Mouse (Mus musculus) hindbrain, embryonic 15.5 days (tissue): Measurements from ENCODE around the gene Klc1. TPM values are rescaled to one million over a fixed set of nuclear protein-coding genes. Genes with fewer than 3 reads are reported as not detected.

Source experiments
- ATAC-seq: fragments of 200-750 bp; cut with Nextera tagmentation; 2 replicates; pipeline ENCODE4 v1.8.0; 2017; ENCODE audit warnings: low read depth, moderate number of reproducible peaks, moderate TSS enrichment; ENCODE audit not compliant: low FRiP score
- H3K27ac ChIP-seq: fragments of 300-500 bp; sonication (generic); replicated peaks from 2 replicates; pipeline ENCODE4 v1.5.1; 2015; ENCODE audit warnings: mild to moderate bottlenecking, inconsistent platforms
- H3K27me3 ChIP-seq: fragments of 300-500 bp; sonication (generic); 2 replicates; pipeline ENCODE4 v1.6.1; 2015; ENCODE audit warnings: control low read depth, inconsistent platforms
- H3K36me3 ChIP-seq: fragments of 300-500 bp; sonication (generic); 2 replicates; pipeline ENCODE4 v1.6.1; 2015; ENCODE audit warnings: control low read depth, inconsistent platforms
- H3K4me1 ChIP-seq: fragments of 300-500 bp; sonication (generic); replicated peaks from 2 replicates; pipeline ENCODE4 v1.6.1; 2015; ENCODE audit warnings: control low read depth, inconsistent platforms
- H3K4me2 ChIP-seq: fragments of 300-500 bp; sonication (generic); 2 replicates; pipeline ENCODE4 v1.6.1; 2015; ENCODE audit warnings: moderate library complexity, mild to moderate bottlenecking, inconsistent platforms
- H3K4me3 ChIP-seq: fragments of 300-500 bp; sonication (generic); 2 replicates; pipeline ENCODE4 v1.5.1; 2015; ENCODE audit warnings: mild to moderate bottlenecking, inconsistent platforms
- H3K9ac ChIP-seq: fragments of 300-500 bp; sonication (generic); 2 replicates; pipeline ENCODE4 v1.6.1; 2015; ENCODE audit warnings: inconsistent platforms
- H3K9me3 ChIP-seq: fragments of 300-500 bp; sonication (generic); 2 replicates; pipeline ENCODE4 v1.6.1; 2016; ENCODE audit warnings: control low read depth, inconsistent platforms
- WGBS: fragments of 180-500 bp; shearing (Covaris S2); methylation state at CpG from one replicate; pipeline ENCODE4 v1.1.7; 2015; 5-methylcytosine and 5-hydroxymethylcytosine counted together
- polyA plus RNA-seq: library from polyadenylated mRNA; unstranded; fragments of >200 nt; fragmentation: Nextera tagmentation; extraction: Ambion mirVana; gene quantifications from 2 replicates; pipeline ENCODE4 v1.2.1, GENCODE M21; 2015

The Klc1 gene
- polyA plus RNA-seq, 1 experiment from 2014 or later = 629 TPM

GRCm38 (mm10) chr12:111746091-111746490 is 12.6 kb upstream of the Klc1 start:
- no peak overlapping the region for H3K4me2 ChIP-seq
- no peak overlapping the region for H3K9ac ChIP-seq
- H3K27ac ChIP-seq = no peak overlapping the region; the same call in 1 of the 2 replicates
- no peaks in the 10 kb centered on the region for H3K9me3 ChIP-seq
- peaks cover 7% of the 10 kb centered on the region for H3K4me1 ChIP-seq
- no peaks in the 10 kb centered on the region for H3K27me3 ChIP-seq
- WGBS = 56% methylated on average over 5 of the region's 5 CpGs
- H3K36me3 ChIP-seq = no peaks in the 10 kb centered on the region
- ATAC-seq = no peak
- no peak overlapping the region for H3K4me3 ChIP-seq

GRCm38 (mm10) chr12:111747421-111747820 is 11.2 kb upstream of the Klc1 start:
- Histone ChIP-seq H3K27me3 (no peaks in the 10 kb centered on the region), H3K9ac (no peak overlapping the region), H3K4me2 (no peak overlapping the region), H3K27ac (no peak overlapping the region), H3K9me3 (no peaks in the 10 kb centered on the region), H3K36me3 (no peaks in the 10 kb centered on the region), H3K4me1 (peaks cover 7% of the 10 kb centered on the region), H3K4me3 (no peak overlapping the region)
- no peak for ATAC-seq
- WGBS = 83% methylated on average over 7 of the region's 7 CpGs

- Histone ChIP-seq H3K36me3 (no peaks in the 10 kb centered on the region), H3K27ac (no peak overlapping the region), H3K4me3 (no peak overlapping the region), H3K9me3 (no peaks in the 10 kb centered on the region), H3K9ac (no peak overlapping the region), H3K4me1 (peaks cover 7% of the 10 kb centered on the region), H3K4me2 (no peak overlapping the region), H3K27me3 (no peaks in the 10 kb centered on the region)
- no peak for ATAC-seq
- WGBS = 93% methylated on average over 3 of the region's 3 CpGs
Measured at GRCm38 (mm10) chr12:111750739-111751138, 7.9 kb upstream of the Klc1 start.

GRCm38 (mm10) chr12:111752491-111752890 is 6.2 kb upstream of the Klc1 start:
- no peak overlapping the region for H3K27ac ChIP-seq
- H3K9me3 ChIP-seq = no peaks in the 10 kb centered on the region
- no peak overlapping the region for H3K4me3 ChIP-seq
- H3K36me3 ChIP-seq = no peaks in the 10 kb centered on the region
- no peak overlapping the region for H3K9ac ChIP-seq
- H3K4me1 ChIP-seq = peaks cover 2% of the 10 kb centered on the region; the same call in 1 of the 2 replicates
- no peak overlapping the region for H3K4me2 ChIP-seq
- no peak for ATAC-seq
- 92% methylated on average over 6 of the region's 6 CpGs for WGBS
- no peaks in the 10 kb centered on the region for H3K27me3 ChIP-seq

GRCm38 (mm10) chr12:111753347-111753746 is 5.3 kb upstream of the Klc1 start:
- no peak overlapping the region for H3K27ac ChIP-seq
- 66% methylated on average over 9 of the region's 9 CpGs for WGBS
- H3K4me3 ChIP-seq = no peak overlapping the region
- H3K9ac ChIP-seq = no peak overlapping the region
- H3K4me1 ChIP-seq = peaks cover 10% of the 10 kb centered on the region
- no peaks in the 10 kb centered on the region for H3K27me3 ChIP-seq
- H3K9me3 ChIP-seq = no peaks in the 10 kb centered on the region
- H3K4me2 ChIP-seq = no peak overlapping the region
- no peaks in the 10 kb centered on the region for H3K36me3 ChIP-seq
- no peak for ATAC-seq

- no peak for ATAC-seq
- H3K36me3 ChIP-seq = no peaks in the 10 kb centered on the region
Measured at GRCm38 (mm10) chr12:111754710-111755109, 3.9 kb upstream of the Klc1 start.

GRCm38 (mm10) chr12:111755231-111755630 is 3.4 kb upstream of the Klc1 start:
- H3K36me3 ChIP-seq = no peaks in the 10 kb centered on the region
- WGBS = 67% methylated on average over 2 of the region's 2 CpGs
- ATAC-seq = no peak
- H3K27ac ChIP-seq = no peak overlapping the region
- H3K4me1 ChIP-seq = peaks cover 17% of the 10 kb centered on the region
- no peak overlapping the region for H3K4me2 ChIP-seq
- no peaks in the 10 kb centered on the region for H3K27me3 ChIP-seq
- no peak overlapping the region for H3K9ac ChIP-seq
- no peak overlapping the region for H3K4me3 ChIP-seq
- no peaks in the 10 kb centered on the region for H3K9me3 ChIP-seq

More at GRCm38 (mm10) chr12:111754710-111755109, 3.9 kb upstream of the Klc1 start:
- H3K27ac ChIP-seq = no peak overlapping the region
- no peak overlapping the region for H3K9ac ChIP-seq
- no peaks in the 10 kb centered on the region for H3K9me3 ChIP-seq
- no peak overlapping the region for H3K4me3 ChIP-seq
- H3K4me2 ChIP-seq = no peak overlapping the region
- H3K4me1 ChIP-seq = peaks cover 11% of the 10 kb centered on the region
- H3K27me3 ChIP-seq = no peaks in the 10 kb centered on the region

GRCm38 (mm10) chr12:111756082-111756697 is 2.5 kb upstream of the Klc1 start:
- H3K9ac ChIP-seq = no peak overlapping the region
- H3K27me3 ChIP-seq = no peaks in the 10 kb centered on the region
- ATAC-seq = no peak
- H3K4me1 ChIP-seq = peaks cover 26% of the 10 kb centered on the region
- no peak overlapping the region for H3K27ac ChIP-seq
- WGBS = 62% methylated on average over 4 of the region's 4 CpGs
- no peaks in the 10 kb centered on the region for H3K9me3 ChIP-seq
- H3K4me2 ChIP-seq = no peak overlapping the region
- no peak overlapping the region for H3K4me3 ChIP-seq
- H3K36me3 ChIP-seq = no peaks in the 10 kb centered on the region

- H3K4me3 ChIP-seq = no peak overlapping the region
Measured at GRCm38 (mm10) chr12:111756698-111757082, 2.0 kb upstream of the Klc1 start.

GRCm38 (mm10) chr12:111757561-111758325 is 906 bp upstream of the Klc1 start:
- 45% methylated on average over 10 of the region's 10 CpGs for WGBS
- Histone ChIP-seq H3K4me2 (peak overlapping the region; percentile 95), H3K9ac (peak overlapping the region; percentile 97), H3K27ac (peak overlapping the region; percentile 97), H3K4me3 (peak overlapping the region; percentile 88), H3K4me1 (peaks cover 42% of the 10 kb centered on the region), H3K9me3 (no peaks in the 10 kb centered on the region), H3K27me3 (no peaks in the 10 kb centered on the region), H3K36me3 (no peaks in the 10 kb centered on the region)
- ATAC-seq = no peak

More at GRCm38 (mm10) chr12:111756698-111757082, 2.0 kb upstream of the Klc1 start:
- no peak overlapping the region for H3K4me2 ChIP-seq
- no peaks in the 10 kb centered on the region for H3K9me3 ChIP-seq
- H3K27me3 ChIP-seq = no peaks in the 10 kb centered on the region
- H3K27ac ChIP-seq = no peak overlapping the region
- no peaks in the 10 kb centered on the region for H3K36me3 ChIP-seq
- H3K9ac ChIP-seq = no peak overlapping the region
- WGBS = 58% methylated on average over 5 of the region's 5 CpGs
- peaks cover 31% of the 10 kb centered on the region for H3K4me1 ChIP-seq
- no peak for ATAC-seq

- Histone ChIP-seq H3K9ac (peak overlapping the region; percentile 97), H3K9me3 (no peaks in the 10 kb centered on the region), H3K4me3 (peak overlapping the region; percentile 88), H3K4me1 (peaks cover 43% of the 10 kb centered on the region), H3K27ac (peak overlapping the region; percentile 97), H3K36me3 (no peaks in the 10 kb centered on the region), H3K4me2 (peak overlapping the region; percentile 95), H3K27me3 (no peaks in the 10 kb centered on the region)
- peak; percentile 63 for ATAC-seq
- WGBS = under 1% methylated on average over 33 of the region's 35 CpGs
Measured at GRCm38 (mm10) chr12:111759176-111760061, 770 bp downstream of the Klc1 start.
